Mouse (Mus musculus): ENCODE measurements at regions not wholly inside any gene's neighbourhood (a gene's known extent, or its start where the extent isn't known, plus 50 kb on each side); places are given as distances from the start of the nearest gene placed in this dataset.

DNA sequence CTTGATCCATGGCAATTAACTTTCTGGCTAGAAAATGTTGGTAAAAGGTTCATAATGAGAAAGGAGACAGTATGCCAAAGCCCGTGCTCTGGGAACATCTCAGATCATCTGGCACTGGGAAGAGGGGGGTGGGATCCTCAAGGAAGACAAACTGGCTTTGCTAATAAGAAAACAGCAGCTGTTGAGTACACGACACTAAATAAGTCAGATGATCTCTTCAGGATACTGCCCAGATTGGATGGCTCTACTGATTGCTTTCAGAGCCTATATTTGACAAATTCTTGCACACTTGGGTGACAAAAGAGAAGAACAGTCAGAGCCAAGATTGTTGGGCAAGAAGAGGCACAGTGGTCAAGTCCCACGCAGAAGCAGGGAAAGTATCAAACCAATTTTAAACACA is 443.7 kb downstream of the Tns3 start:
- TF ChIP-seq CTCF (IDR thresholded peaks at IDR 0.05; ENCODE audit: borderline replicate concordance, insufficient read depth, low read length) (no peak), POLR2A (IDR thresholded peaks at IDR 0.05; ENCODE audit: low read depth, low read length) (no peak)

All from embryonic fibroblast, embryonic 13.5 days (primary cell).